Mouse (Mus musculus) gastrocnemius, adult 8-10 months (tissue): ENCODE measurements at regions not wholly inside any gene's neighbourhood (a gene's known extent, or its start where the extent isn't known, plus 50 kb on each side); places are given as distances from the start of the nearest gene placed in this dataset.

Experiments used
- DNase-seq, 2 experiments: peaks; one replicate each; pipeline ENCODE4 v3.0.0; 2022; ENCODE audit warnings: low spot score in 2 of 2

GRCm38 (mm10) chr1:57032407-57032806 is 54.0 kb upstream of the Satb2 start:
- no peak for DNase-seq

DNA sequence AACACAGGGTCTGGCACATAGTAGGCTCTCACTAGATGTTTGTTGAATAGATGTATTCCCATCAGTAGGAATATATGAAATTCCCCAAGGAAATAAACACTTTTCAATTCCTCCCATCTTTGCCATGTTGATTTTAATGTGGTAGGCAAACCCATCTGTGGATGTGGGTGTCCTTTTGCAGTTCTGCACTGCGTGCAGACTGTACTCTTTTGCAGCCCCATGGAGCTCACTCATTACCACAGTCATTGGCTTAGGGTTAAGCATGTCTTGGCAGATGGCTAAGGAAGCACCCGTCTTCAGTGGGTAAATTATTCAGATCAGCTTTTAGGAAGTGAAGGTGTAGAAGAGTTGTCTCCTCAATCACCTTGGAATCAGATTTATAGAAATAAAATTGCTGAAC is 54.8 kb upstream of the Satb2 start:
- no peak for DNase-seq

- no peak for DNase-seq
These were observed 56.0 kb upstream of the Satb2 start for GRCm38 (mm10) chr1:57034411-57034810.

- no peak for DNase-seq
These were observed 57.9 kb upstream of the Satb2 start for GRCm38 (mm10) chr1:57036382-57036781.

- no peak for DNase-seq
These were observed 61.8 kb upstream of the Satb2 start for GRCm38 (mm10) chr1:57040201-57040600.

- DNase-seq = no peak
These were observed 63.1 kb upstream of the Satb2 start for GRCm38 (mm10) chr1:57041578-57041977.

DNA sequence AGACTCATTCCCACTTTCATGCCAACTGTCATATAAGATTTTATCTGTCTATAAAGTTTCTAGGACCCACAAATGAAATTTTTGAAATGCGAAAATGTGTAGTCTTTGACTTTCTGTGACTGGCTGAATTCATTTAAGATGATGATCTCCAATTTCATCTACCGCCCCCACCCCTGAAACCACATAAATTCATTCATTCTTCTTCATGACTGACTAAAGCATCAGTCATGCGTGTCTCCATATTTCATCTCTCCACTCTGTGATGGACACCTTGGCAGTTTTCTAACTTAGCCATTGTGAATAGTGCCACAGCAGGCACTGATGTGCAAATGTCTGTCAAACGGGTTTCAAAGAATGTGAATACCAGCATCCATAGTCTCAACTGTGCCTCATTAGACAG is 75.4 kb upstream of the Satb2 start:
- no peak for DNase-seq

GRCm38 (mm10) chr1:57055976-57056375 is 77.5 kb upstream of the Satb2 start:
- DNase-seq = no peak

DNA sequence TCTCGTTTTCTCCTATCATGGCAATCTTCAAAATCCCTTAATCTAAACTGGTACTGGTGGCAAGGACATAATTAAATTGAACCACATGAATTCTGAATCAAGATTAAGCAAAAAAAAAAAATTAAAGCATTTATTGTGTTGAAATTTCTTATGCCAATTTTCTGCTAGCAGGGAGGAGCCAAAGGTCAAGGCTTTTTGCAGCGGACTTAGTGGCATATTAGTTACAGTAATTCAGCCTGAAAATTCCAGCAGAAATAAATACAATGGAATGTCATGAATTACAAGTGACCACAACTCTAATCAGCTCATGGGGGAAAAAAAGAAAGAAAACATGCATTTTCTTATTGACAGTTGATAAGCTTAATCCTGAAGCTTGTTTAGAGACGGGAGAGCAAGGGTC is 80.8 kb upstream of the Satb2 start:
- DNase-seq = no peak

GRCm38 (mm10) chr1:57075221-57075620 is 96.8 kb upstream of the Satb2 start:
- no peak for DNase-seq

GRCm38 (mm10) chr1:57076696-57077095 is 98.2 kb upstream of the Satb2 start:
- DNase-seq = no peak

GRCm38 (mm10) chr1:57080306-57080705 is 101.9 kb upstream of the Satb2 start:
- no peak for DNase-seq

- DNase-seq = no peak
These were observed 104.7 kb upstream of the Satb2 start for GRCm38 (mm10) chr1:57083134-57083533.

DNA sequence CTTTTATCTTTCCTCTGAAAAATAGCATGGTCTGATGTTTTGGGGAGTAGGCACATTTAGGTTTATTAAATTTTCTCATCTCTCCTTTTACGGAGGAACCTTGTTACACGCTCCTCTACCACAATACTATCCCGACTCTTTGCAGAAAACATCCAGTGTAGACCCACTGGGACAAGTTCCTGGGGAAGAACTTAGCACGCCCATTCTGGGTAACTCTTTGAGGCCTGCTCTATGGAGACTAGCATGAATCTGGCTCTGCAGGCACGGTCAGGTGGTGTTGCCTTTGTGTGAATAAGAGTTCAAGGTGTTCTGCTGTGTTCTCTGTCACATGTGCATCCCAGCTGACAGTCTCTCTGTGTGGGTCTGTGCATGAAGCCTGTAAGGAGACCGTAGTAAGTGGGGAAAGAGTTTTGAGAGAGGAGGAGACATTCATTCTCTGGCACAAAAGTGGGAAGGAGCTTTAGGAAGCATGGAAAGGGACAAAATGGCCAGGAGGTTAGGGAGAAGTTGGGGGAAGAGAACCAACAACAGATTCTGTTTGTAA is 105.2 kb upstream of the Satb2 start:
- DNase-seq = no peak

DNA sequence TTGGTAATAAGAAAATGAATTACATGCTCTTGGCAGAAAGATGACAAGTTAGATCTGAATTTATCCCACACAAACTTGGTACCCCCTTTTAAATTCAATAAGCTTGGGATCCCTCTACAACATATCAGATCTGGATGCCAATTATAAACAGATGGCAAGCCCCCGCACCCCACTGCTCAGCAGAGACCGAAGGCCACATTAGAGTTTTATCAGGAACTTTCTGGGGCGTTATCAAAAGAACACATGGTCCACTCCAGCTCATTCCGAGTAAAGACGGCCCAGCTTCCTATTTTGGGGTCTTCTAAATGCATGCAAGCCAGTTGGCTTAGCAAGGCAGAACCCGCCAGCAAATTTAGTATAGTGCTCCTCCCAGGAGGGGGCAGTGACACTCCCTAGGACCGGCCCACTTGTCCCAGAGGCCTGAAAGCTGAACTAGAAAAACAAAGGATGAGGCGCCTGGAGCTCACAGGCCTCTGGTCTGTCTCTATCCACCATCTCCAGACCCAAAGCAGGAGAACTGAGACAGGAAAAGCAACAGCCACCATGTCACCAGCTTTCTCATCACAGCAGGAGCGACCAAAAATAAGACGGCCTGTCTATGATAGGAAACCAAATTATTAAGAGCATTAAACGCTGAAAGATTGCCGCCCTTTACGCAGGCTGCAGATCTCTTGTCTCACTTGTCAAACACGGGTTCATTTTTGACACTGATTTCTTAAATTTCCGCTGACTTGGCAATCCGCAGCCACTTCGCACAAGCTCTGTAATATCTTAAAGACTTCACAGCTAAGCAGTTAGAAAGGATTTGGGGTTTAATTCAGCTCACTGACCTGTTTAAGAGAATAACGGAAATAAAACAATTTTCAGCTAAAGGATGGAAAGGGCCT is 117.2 kb upstream of the Satb2 start:
- no peak for DNase-seq

DNA sequence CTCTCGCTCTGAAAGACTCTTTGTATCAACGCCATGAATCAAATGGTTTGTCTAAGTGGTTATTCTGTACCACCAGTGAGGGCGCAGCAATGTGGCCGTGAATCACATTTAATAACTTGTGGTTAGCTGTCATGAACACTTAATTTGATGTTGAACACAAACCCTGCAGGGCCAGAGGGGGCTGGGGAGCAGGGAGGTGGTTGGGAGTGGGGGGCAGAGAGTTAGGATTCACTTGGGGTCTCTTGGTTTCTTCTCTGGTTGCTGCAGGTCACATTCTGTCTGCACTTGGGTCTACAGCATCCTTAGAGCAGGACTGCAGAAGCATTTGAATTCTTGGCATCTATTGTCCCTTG is 117.8 kb upstream of the Satb2 start:
- no peak for DNase-seq

GRCm38 (mm10) chr1:57096740-57097139 is 118.3 kb upstream of the Satb2 start:
- no peak for DNase-seq

- DNase-seq = no peak
These were observed 122.2 kb upstream of the Satb2 start for GRCm38 (mm10) chr1:57100614-57101013.

- DNase-seq = no peak
These were observed 128.9 kb upstream of the Satb2 start for GRCm38 (mm10) chr1:57107308-57107707.

GRCm38 (mm10) chr1:57120678-57121077 is 142.2 kb upstream of the Satb2 start:
- DNase-seq = no peak

DNA sequence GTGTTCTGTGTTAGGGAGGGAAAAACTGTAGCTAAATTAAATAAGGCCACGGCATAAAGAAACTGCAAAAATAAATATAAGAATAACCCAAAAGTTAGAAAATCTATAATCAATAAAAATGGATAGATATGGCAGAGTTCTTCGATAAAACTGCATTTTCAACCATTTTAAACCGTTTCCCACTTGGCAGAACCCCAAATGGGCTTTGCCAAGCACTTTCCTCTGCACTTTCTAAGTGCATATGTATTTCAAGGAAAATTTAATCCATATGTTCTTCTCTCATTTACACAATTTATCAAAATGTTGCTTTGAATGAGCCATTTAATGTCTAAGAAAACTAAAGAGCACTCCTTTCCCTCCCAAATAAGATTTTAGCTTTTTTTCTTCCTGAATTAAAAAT is 165.7 kb upstream of the Satb2 start:
- DNase-seq = no peak

GRCm38 (mm10) chr1:57155869-57156268 is 177.4 kb upstream of the Satb2 start:
- DNase-seq = no peak

DNA sequence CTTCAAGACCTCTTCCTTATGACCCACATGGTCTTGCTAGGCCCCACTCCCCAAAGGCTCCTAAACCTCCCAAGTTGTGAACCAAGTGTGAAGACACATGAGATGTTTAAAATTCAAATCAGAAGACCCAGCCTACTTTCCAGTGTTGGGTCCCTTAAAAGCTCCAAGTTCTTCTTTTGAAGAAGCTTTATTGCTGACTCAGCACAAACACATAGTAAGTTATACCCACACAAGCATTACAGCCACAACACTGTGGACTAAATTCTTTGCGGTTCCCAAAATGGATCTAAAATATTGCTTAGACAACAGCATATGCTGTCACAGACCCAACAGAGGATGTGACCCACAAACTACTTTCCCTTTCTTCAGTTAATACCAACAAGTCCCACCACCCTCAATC is 186.0 kb upstream of the Satb2 start:
- no peak for DNase-seq
